Mouse (Mus musculus): ENCODE results near the gene Igf1r.

Igf1r gene

GRCm38 (mm10) chr7:68059690-68060089, 107.1 kb downstream of the Igf1r start:
- ChIA-PET POLR2A (interaction anchor here in 2 of 4 experiments (0.6 to 0.7 kb wide), 3 partner anchors 10 to 288 kb away, joined by 3 to 6 read pairs (median 4); no protein-coding TSS in a partner anchor), CTCF (no interaction called here)

- CTCF ChIA-PET: interaction anchor here in 1 of 4 experiments (0.5 kb wide), 1 partner anchor 1619 kb away, joined by 3 read pairs; no protein-coding TSS in a partner anchor
- POLR2A ChIA-PET: interaction anchor here in 1 of 4 experiments (1.4 to 1.5 kb wide), 2 partner anchors 9 to 19 kb away, joined by 3 to 4 read pairs; no protein-coding TSS in a partner anchor
These were observed 108.8 kb downstream of the Igf1r start for GRCm38 (mm10) chr7:68061434-68061833.

- ChIA-PET POLR2A (interaction anchor here in 2 of 4 experiments (1.0 to 1.5 kb wide), 3 partner anchors 17 to 380 kb away, joined by 3 to 6 read pairs (median 3); no protein-coding TSS in a partner anchor), CTCF (no interaction called here)
These were observed 109.7 kb downstream of the Igf1r start for GRCm38 (mm10) chr7:68062170-68062848.

GRCm38 (mm10) chr7:68062849-68063208, 110.2 kb downstream of the Igf1r start:
- POLR2A ChIA-PET: interaction anchor here in 2 of 4 experiments (1.0 to 1.9 kb wide), 3 partner anchors 18 to 381 kb away, joined by 3 to 6 read pairs (median 4); no protein-coding TSS in a partner anchor
- CTCF ChIA-PET: no interaction called here

GRCm38 (mm10) chr7:68063711-68064110, 111.1 kb downstream of the Igf1r start:
- CTCF ChIA-PET: no interaction called here
- POLR2A ChIA-PET: interaction anchor here in 2 of 4 experiments (1.2 to 1.9 kb wide), 3 partner anchors 10 to 65 kb away, joined by 4 to 7 read pairs (median 5); no protein-coding TSS in a partner anchor

- ChIA-PET POLR2A (interaction anchor here in 2 of 4 experiments (0.9 to 1.9 kb wide), 4 partner anchors 10 to 65 kb away, joined by 3 to 7 read pairs (median 4); no protein-coding TSS in a partner anchor), CTCF (no interaction called here)
These were observed 111.5 kb downstream of the Igf1r start for GRCm38 (mm10) chr7:68064120-68064519.

GRCm38 (mm10) chr7:68064647-68065362, 112.2 kb downstream of the Igf1r start:
- CTCF ChIA-PET: no interaction called here
- POLR2A ChIA-PET: interaction anchor here in 2 of 4 experiments (0.9 to 1.9 kb wide), 4 partner anchors 9 to 64 kb away, joined by 3 to 7 read pairs (median 4); no protein-coding TSS in a partner anchor

- POLR2A ChIA-PET: no interaction called here
- CTCF ChIA-PET: no interaction called here
These were observed 113.3 kb downstream of the Igf1r start for GRCm38 (mm10) chr7:68065904-68066303.

- POLR2A ChIA-PET: interaction anchor here in 1 of 4 experiments (0.5 kb wide), 1 partner anchor 264 kb away, joined by 3 read pairs; no protein-coding TSS in a partner anchor
- CTCF ChIA-PET: no interaction called here
These were observed 114.7 kb downstream of the Igf1r start for GRCm38 (mm10) chr7:68067321-68067720.

- CTCF ChIA-PET: interaction anchor here in 3 of 4 experiments (0.6 to 1.2 kb wide), 4 partner anchors 146 to 428 kb away, joined by 3 to 6 read pairs (median 4); no protein-coding TSS in a partner anchor
These were observed 116.7 kb downstream of the Igf1r start for GRCm38 (mm10) chr7:68069324-68069723.

GRCm38 (mm10) chr7:68070030-68070429, 117.4 kb downstream of the Igf1r start:
- CTCF ChIA-PET: interaction anchor here in 2 of 4 experiments (0.6 to 1.0 kb wide), 3 partner anchors 89 to 428 kb away, joined by 3 to 4 read pairs (median 3); no protein-coding TSS in a partner anchor
- POLR2A ChIA-PET: interaction anchor here in 2 of 4 experiments (0.5 to 1.6 kb wide), 15 partner anchors 9 to 222 kb away, joined by 3 to 6 read pairs (median 3); no protein-coding TSS in a partner anchor

More at GRCm38 (mm10) chr7:68069324-68069723, 116.7 kb downstream of the Igf1r start:
- POLR2A ChIA-PET: interaction anchor here in 3 of 4 experiments (0.6 to 1.6 kb wide), 12 partner anchors 8 to 69 kb away, joined by 3 to 5 read pairs (median 3); no protein-coding TSS in a partner anchor

GRCm38 (mm10) chr7:68070626-68071025, 118.0 kb downstream of the Igf1r start:
- ChIA-PET CTCF (interaction anchor here in 2 of 4 experiments (0.6 to 1.0 kb wide), 4 partner anchors 58 to 279 kb away, joined by 3 to 4 read pairs (median 3); no protein-coding TSS in a partner anchor), POLR2A (interaction anchor here in 2 of 4 experiments (0.5 to 1.6 kb wide), 14 partner anchors 8 to 221 kb away, joined by 3 to 6 read pairs (median 3); no protein-coding TSS in a partner anchor)

- CTCF ChIA-PET: interaction anchor here in 2 of 4 experiments (0.6 kb wide), 2 partner anchors 58 to 279 kb away, joined by 3 read pairs; no protein-coding TSS in a partner anchor
- POLR2A ChIA-PET: interaction anchor here in 2 of 4 experiments (1.1 to 1.6 kb wide), 6 partner anchors 14 to 34 kb away, joined by 3 to 6 read pairs (median 4); no protein-coding TSS in a partner anchor
These were observed 118.4 kb downstream of the Igf1r start for GRCm38 (mm10) chr7:68071050-68071449.

GRCm38 (mm10) chr7:68071749-68072148, 119.1 kb downstream of the Igf1r start:
- POLR2A ChIA-PET: interaction anchor here in 2 of 4 experiments (0.6 to 1.5 kb wide), 3 partner anchors 9 to 34 kb away, joined by 3 to 7 read pairs (median 5); no protein-coding TSS in a partner anchor
- CTCF ChIA-PET: no interaction called here

- CTCF ChIA-PET: interaction anchor here in 2 of 4 experiments (0.7 to 1.0 kb wide), 2 partner anchors 284 to 362 kb away, joined by 3 to 4 read pairs; no protein-coding TSS in a partner anchor
These were observed 120.2 kb downstream of the Igf1r start for GRCm38 (mm10) chr7:68072524-68073459.

GRCm38 (mm10) chr7:68073460-68073806, 120.8 kb downstream of the Igf1r start:
- POLR2A ChIA-PET: interaction anchor here in 3 of 4 experiments (0.6 to 2.0 kb wide), 5 partner anchors 9 to 150 kb away, joined by 3 to 7 read pairs (median 5); no protein-coding TSS in a partner anchor
- CTCF ChIA-PET: interaction anchor here in 1 of 4 experiments (1.0 kb wide), 1 partner anchor 285 kb away, joined by 3 read pairs; no protein-coding TSS in a partner anchor

More at GRCm38 (mm10) chr7:68072524-68073459, 120.2 kb downstream of the Igf1r start:
- POLR2A ChIA-PET: interaction anchor here in 3 of 4 experiments (0.6 to 2.0 kb wide), 6 partner anchors 9 to 313 kb away, joined by 3 to 7 read pairs (median 4); partner anchors contain the start of gene Synm (in 1 of the 3)

GRCm38 (mm10) chr7:68074748-68075147, 122.1 kb downstream of the Igf1r start:
- ChIA-PET POLR2A (interaction anchor here in 2 of 4 experiments (0.6 to 2.0 kb wide), 5 partner anchors 9 to 406 kb away, joined by 3 to 7 read pairs (median 3); no protein-coding TSS in a partner anchor), CTCF (no interaction called here)
